Mouse (Mus musculus) heart, embryonic 13.5 days (tissue): ENCODE measurements around the gene Klhl26. TPM values are rescaled to one million over a fixed set of nuclear protein-coding genes. Genes with fewer than 3 reads are reported as not detected.

ENCODE experiments used
- ATAC-seq: fragments of 200-750 bp; cut with Nextera tagmentation; 2 replicates; pipeline ENCODE4 v1.8.0; 2017; ENCODE audit warnings: moderate TSS enrichment; ENCODE audit not compliant: insufficient number of reproducible peaks, low FRiP score, low TSS enrichment; ENCODE audit errors: extremely low read depth
- H3K27ac ChIP-seq: fragments of 300-500 bp; sonication (generic); replicated peaks from 2 replicates; pipeline ENCODE4 v1.5.1; 2015; ENCODE audit warnings: moderate library complexity, mild to moderate bottlenecking, inconsistent platforms
- H3K27me3 ChIP-seq: fragments of 300-500 bp; sonication (generic); replicated peaks from 2 replicates; pipeline ENCODE4 v1.6.1; 2015; ENCODE audit warnings: mild to moderate bottlenecking, inconsistent platforms
- H3K36me3 ChIP-seq: fragments of 300-500 bp; sonication (generic); 2 replicates; pipeline ENCODE4 v1.6.1; 2015; ENCODE audit warnings: mild to moderate bottlenecking, inconsistent platforms
- H3K4me1 ChIP-seq: fragments of 300-500 bp; sonication (generic); 2 replicates; pipeline ENCODE4 v1.6.1; 2015; ENCODE audit warnings: inconsistent platforms
- H3K4me2 ChIP-seq: fragments of 300-500 bp; sonication (generic); 2 replicates; pipeline ENCODE4 v1.6.1; 2015; ENCODE audit warnings: inconsistent platforms, mild to moderate bottlenecking, moderate library complexity
- H3K4me3 ChIP-seq: fragments of 300-500 bp; sonication (generic); 2 replicates; pipeline ENCODE4 v1.5.1; 2015; ENCODE audit warnings: moderate library complexity, mild to moderate bottlenecking, inconsistent platforms
- H3K9ac ChIP-seq: fragments of 300-500 bp; sonication (generic); 2 replicates; pipeline ENCODE4 v1.6.1; 2015; ENCODE audit warnings: inconsistent platforms, mild to moderate bottlenecking, moderate library complexity
- H3K9me3 ChIP-seq: fragments of 300-500 bp; sonication (generic); 2 replicates; pipeline ENCODE4 v1.6.1; 2016; ENCODE audit warnings: inconsistent platforms
- WGBS: fragments of 180-500 bp; shearing (Covaris S2); methylation state at CpG from one replicate; pipeline ENCODE4 v1.1.7; 2015; ENCODE audit warnings: mixed read lengths; 5-methylcytosine and 5-hydroxymethylcytosine counted together
- polyA plus RNA-seq: library from polyadenylated mRNA; unstranded; fragments of >200 nt; fragmentation: Nextera tagmentation; extraction: Ambion mirVana; gene quantifications from 2 replicates; pipeline ENCODE4 v1.2.1, GENCODE M21; 2015

Gene Klhl26
- polyA plus RNA-seq, 1 experiment from 2014 or later = 12.4 TPM

GRCm38 (mm10) chr8:70406427-70407069 lies 70.2 kb downstream of the Klhl26 start:
- peaks cover 48% of the 10 kb centered on the region for H3K4me1 ChIP-seq
- peak overlapping the region; percentile 8; the same call in 1 of the 2 replicates for H3K4me2 ChIP-seq
- H3K27ac ChIP-seq = no peak overlapping the region; the same call in 1 of the 2 replicates
- H3K4me3 ChIP-seq = no peak overlapping the region
- H3K27me3 ChIP-seq = no peaks in the 10 kb centered on the region
- ATAC-seq = no peak
- 0 out of 2 replicates have a peak, but pooled peaks cover 5% of the 10 kb centered on the region for H3K9me3 ChIP-seq
- peak overlapping the region; percentile 54; the same call in 1 of the 2 replicates for H3K9ac ChIP-seq
- 62% methylated on average over 11 of the region's 11 CpGs for WGBS
- H3K36me3 ChIP-seq = peaks cover 16% of the 10 kb centered on the region

GRCm38 (mm10) chr8:70405189-70405588 lies 71.6 kb downstream of the Klhl26 start:
- Histone ChIP-seq H3K4me1 (peaks cover 48% of the 10 kb centered on the region), H3K4me3 (no peak overlapping the region), H3K36me3 (peaks cover 19% of the 10 kb centered on the region), H3K9ac (no peak overlapping the region), H3K27ac (no peak overlapping the region), H3K4me2 (no peak overlapping the region), H3K27me3 (no peaks in the 10 kb centered on the region), H3K9me3 (0 out of 2 replicates have a peak, but pooled peaks cover 5% of the 10 kb centered on the region)
- WGBS = 51% methylated on average over 7 of the region's 7 CpGs
- ATAC-seq = no peak

DNA sequence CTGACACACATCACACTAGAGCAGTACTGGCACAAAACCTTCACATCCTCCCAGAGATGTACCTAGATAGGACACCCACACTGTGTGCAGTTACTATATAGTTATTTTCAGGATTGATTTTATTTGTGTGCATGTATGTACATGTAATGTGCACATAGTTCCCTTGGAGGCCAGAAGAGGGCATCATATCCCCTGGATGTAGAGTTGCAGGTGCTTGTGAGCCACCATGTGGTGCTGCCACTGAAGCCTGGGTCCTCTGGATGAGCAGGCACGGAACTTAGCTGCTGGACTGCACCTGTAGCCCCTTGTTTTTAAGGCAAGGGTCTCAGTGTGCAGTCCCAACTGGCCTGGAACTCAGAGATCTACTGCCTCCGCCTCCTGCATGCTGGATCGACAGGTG lies 72.6 kb downstream of the Klhl26 start:
- no peak overlapping the region for H3K4me3 ChIP-seq
- WGBS = 94% methylated on average over 3 of the region's 3 CpGs
- peaks cover 25% of the 10 kb centered on the region for H3K36me3 ChIP-seq
- no peak overlapping the region for H3K27ac ChIP-seq
- H3K4me1 ChIP-seq = peaks cover 43% of the 10 kb centered on the region
- no peak overlapping the region for H3K4me2 ChIP-seq
- no peak overlapping the region for H3K9ac ChIP-seq
- H3K27me3 ChIP-seq = no peaks in the 10 kb centered on the region
- 0 out of 2 replicates have a peak, but pooled peaks cover 5% of the 10 kb centered on the region for H3K9me3 ChIP-seq
- no peak for ATAC-seq

Other genes starting within 250 kb of the Klhl26 start
- gene Sugp2, start 242.7 kb downstream of the Klhl26 start, polyA plus RNA-seq = 23.2 and 24.3 TPM in 2 replicates
- gene Armc6, start 242.5 kb downstream of the Klhl26 start, polyA plus RNA-seq = 20.6 and 20.7 TPM in 2 replicates
- gene Homer3, start 194.1 kb downstream of the Klhl26 start, polyA plus RNA-seq = 34.1 and 37.2 TPM in 2 replicates
- 32.6 and 34.1 TPM in 2 replicates for gene Ddx49, start 174.5 kb downstream of the Klhl26 start, polyA plus RNA-seq
- 294 and 344 TPM in 2 replicates for gene Cope, start 174.4 kb downstream of the Klhl26 start, polyA plus RNA-seq
- gene Cers1, start 161.2 kb downstream of the Klhl26 start, polyA plus RNA-seq = 1.9 and 2.6 TPM in 2 replicates
- gene Gdf1, start 147.2 kb downstream of the Klhl26 start, polyA plus RNA-seq = 0.74 and 0.99 TPM in 2 replicates
- gene Upf1, start 123.7 kb downstream of the Klhl26 start, polyA plus RNA-seq = 11.3 and 12.2 TPM in 2 replicates
- gene Comp, start 103.4 kb downstream of the Klhl26 start, polyA plus RNA-seq = 3.5 TPM in 2 replicates
- gene Crtc1, start 37.4 kb downstream of the Klhl26 start, polyA plus RNA-seq = 9.7 and 12.4 TPM in 2 replicates
- 0.45 and 0.76 TPM in 2 replicates for gene Tmem59l, start 10.4 kb upstream of the Klhl26 start, polyA plus RNA-seq
- gene Crlf1, start 16.2 kb upstream of the Klhl26 start, polyA plus RNA-seq = 3.7 and 5.5 TPM in 2 replicates
- 116 and 125 TPM in 2 replicates for gene Rex1bd, start 29.8 kb upstream of the Klhl26 start, polyA plus RNA-seq
- gene Uba52, start 33.8 kb upstream of the Klhl26 start, polyA plus RNA-seq = 842 and 891 TPM in 2 replicates
- gene Fkbp8, start 50.8 kb upstream of the Klhl26 start, polyA plus RNA-seq = 240 and 251 TPM in 2 replicates
- 65.8 and 71.2 TPM in 2 replicates for gene Kxd1, start 51.0 kb upstream of the Klhl26 start, polyA plus RNA-seq
- 11.6 and 12.5 TPM in 2 replicates for gene Ell, start 62.5 kb upstream of the Klhl26 start, polyA plus RNA-seq
- gene Isyna1, start 117.4 kb upstream of the Klhl26 start, polyA plus RNA-seq = 135 and 145 TPM in 2 replicates
- 63.3 and 70.9 TPM in 2 replicates for gene Ssbp4, start 131.9 kb upstream of the Klhl26 start, polyA plus RNA-seq
- gene Lrrc25, start 139.2 kb upstream of the Klhl26 start, polyA plus RNA-seq = 1.5 and 2.7 TPM in 2 replicates
- 0.86 and 1.2 TPM in 2 replicates for gene Gdf15, start 155.5 kb upstream of the Klhl26 start, polyA plus RNA-seq
- 33.7 and 37.3 TPM in 2 replicates for gene Pgpep1, start 183.4 kb upstream of the Klhl26 start, polyA plus RNA-seq
- gene Lsm4, start 196.3 kb upstream of the Klhl26 start, polyA plus RNA-seq = 269 and 297 TPM in 2 replicates
- gene Jund, start 222.0 kb upstream of the Klhl26 start, polyA plus RNA-seq = 68.6 and 76.9 TPM in 2 replicates
- not detected in 2 replicates for gene Iqcn, start 226.5 kb upstream of the Klhl26 start, polyA plus RNA-seq
- not detected in 2 replicates for gene Gm3336, start 241.6 kb upstream of the Klhl26 start, polyA plus RNA-seq
- gene Pde4c, start 246.8 kb upstream of the Klhl26 start, polyA plus RNA-seq = 0.14 TPM in 1 of 2 replicates, not detected in the other